Mouse (Mus musculus): ENCODE measurements around the gene Ing4. TPM values are rescaled to one million over a fixed set of nuclear protein-coding genes. Genes with fewer than 3 reads are reported as not detected.
A peak's percentile ranks its signal among the peaks of the same experiment; 100 is the strongest.

Ing4 gene
- 54.3 and 56.6 TPM in 2 replicates for polyA plus RNA-seq (2021; fragmentation: Nextera tagmentation)
- long read RNA-seq, experiment 1, transcript Ing4-201 (8 exons, 1,629 nt), result major isoform, 52 of 96 reads
- long read RNA-seq, experiment 1, transcript Ing4-205 (8 exons, 1,446 nt), result minor isoform, 13 of 96 reads
- long read RNA-seq, experiment 1, partial matches to known transcripts, result 3 of 96 reads
- long read RNA-seq, experiment 1, other reads (novel, unspliced or antisense), result 28 of 96 reads
- long read RNA-seq, experiment 2, transcript Ing4-201 (8 exons, 1,629 nt), result major isoform, 133 of 241 reads
- long read RNA-seq, experiment 2, transcript Ing4-205 (8 exons, 1,446 nt), result minor isoform, 14 of 241 reads
- long read RNA-seq, experiment 2, partial matches to known transcripts, result 8 of 241 reads
- long read RNA-seq, experiment 2, other reads (novel, unspliced or antisense), result 85 of 241 reads

GRCm38 (mm10) chr6:125039533-125040153, at the start of gene Ing4:
Ing4 (plus strand) TSS chr6:125039760.

GRCm38 (mm10) chr6:124996551-124997501, 42.7 kb upstream of the Ing4 start, which contains the start of gene Pianp:
Pianp (plus strand) TSS chr6:124996694.

DNA sequence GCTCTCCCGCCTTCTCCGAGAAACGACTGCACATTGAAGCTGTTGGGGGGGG, 30.6 kb upstream of the Ing4 start, which contains the start of gene Zfp384:
Zfp384 (plus strand) TSS at position 17 of the 52 bp plus-strand sequence.

GRCm38 (mm10) chr6:125049678-125050077, 10.1 kb downstream of the Ing4 start, which contains the start of gene Acrbp:
Acrbp (plus strand) TSS chr6:125049689.

GRCm38 (mm10) chr6:125067571-125067995, 28.0 kb downstream of the Ing4 start, which contains the start of gene Lpar5:
Lpar5 (plus strand) TSS chr6:125067920.

GRCm38 (mm10) chr6:125095391-125096278, 56.1 kb downstream of the Ing4 start, which contains the start of gene Chd4:
Chd4 (plus strand) TSS chr6:125095981.

Small RNAs within 50 kb of the gene (microRNA-seq; reads per million reads assigned to microRNA genes)
- gene Mir7045, result 3.9 reads per million, percentile 13 among the genes with 10 or more reads in this experiment

Other genes starting within 250 kb of the Ing4 start
- 5.4 and 5.5 TPM in 2 replicates for gene Spsb2, start 231.1 kb upstream of the Ing4 start, polyA plus RNA-seq (2021; fragmentation: Nextera tagmentation)
- 1,210 and 1,292 TPM in 2 replicates for gene Tpi1, start 225.5 kb upstream of the Ing4 start, polyA plus RNA-seq (2021; fragmentation: Nextera tagmentation)
- gene Usp5, start 210.3 kb upstream of the Ing4 start, polyA plus RNA-seq (2021; fragmentation: Nextera tagmentation), result 98.8 and 105 TPM in 2 replicates
- 0.59 and 0.67 TPM in 2 replicates for gene Cdca3, start 210.2 kb upstream of the Ing4 start, polyA plus RNA-seq (2021; fragmentation: Nextera tagmentation)
- 0.13 and 0.43 TPM in 2 replicates for gene Gnb3, start 199.5 kb upstream of the Ing4 start, polyA plus RNA-seq (2021; fragmentation: Nextera tagmentation)
- 1.0 and 1.2 TPM in 2 replicates for gene P3h3, start 182.0 kb upstream of the Ing4 start, polyA plus RNA-seq (2021; fragmentation: Nextera tagmentation)
- gene Gpr162, start 175.8 kb upstream of the Ing4 start, polyA plus RNA-seq (2021; fragmentation: Nextera tagmentation), result 1.1 and 1.4 TPM in 2 replicates
- gene Cd4, start 151.5 kb upstream of the Ing4 start, polyA plus RNA-seq (2021; fragmentation: Nextera tagmentation), result 0.34 and 0.68 TPM in 2 replicates
- gene Lag3, start 128.1 kb upstream of the Ing4 start, polyA plus RNA-seq (2021; fragmentation: Nextera tagmentation), result 7.0 and 11.9 TPM in 2 replicates
- 294 and 362 TPM in 2 replicates for gene Ptms, start 119.7 kb upstream of the Ing4 start, polyA plus RNA-seq (2021; fragmentation: Nextera tagmentation)
- 604 and 679 TPM in 2 replicates for gene Mlf2, start 108.4 kb upstream of the Ing4 start, polyA plus RNA-seq (2021; fragmentation: Nextera tagmentation)
- 236 and 263 TPM in 2 replicates for gene Cops7a, start 74.2 kb upstream of the Ing4 start, polyA plus RNA-seq (2021; fragmentation: Nextera tagmentation)
- gene Pianp, start 43.1 kb upstream of the Ing4 start, polyA plus RNA-seq (2021; fragmentation: Nextera tagmentation), result 40.7 and 47.6 TPM in 2 replicates
- 7.6 and 8.3 TPM in 2 replicates for gene Zfp384, start 30.6 kb upstream of the Ing4 start, polyA plus RNA-seq (2021; fragmentation: Nextera tagmentation)
- 0.72 and 1.4 TPM in 2 replicates for gene Acrbp, start 9.9 kb downstream of the Ing4 start, polyA plus RNA-seq (2021; fragmentation: Nextera tagmentation)
- 1.1 and 2.0 TPM in 2 replicates for gene Lpar5, start 28.2 kb downstream of the Ing4 start, polyA plus RNA-seq (2021; fragmentation: Nextera tagmentation)
- gene Chd4, start 56.2 kb downstream of the Ing4 start, polyA plus RNA-seq (2021; fragmentation: Nextera tagmentation), result 62.8 and 65.4 TPM in 2 replicates
- 18.4 and 19.1 TPM in 2 replicates for gene Nop2, start 92.1 kb downstream of the Ing4 start, polyA plus RNA-seq (2021; fragmentation: Nextera tagmentation)
- 19.3 and 22.8 TPM in 2 replicates for gene Iffo1, start 105.5 kb downstream of the Ing4 start, polyA plus RNA-seq (2021; fragmentation: Nextera tagmentation)
- gene Gapdh, start 126.7 kb downstream of the Ing4 start, polyA plus RNA-seq (2021; fragmentation: Nextera tagmentation), result 2,583 and 3,039 TPM in 2 replicates
- gene Ncapd2, start 151.9 kb downstream of the Ing4 start, polyA plus RNA-seq (2021; fragmentation: Nextera tagmentation), result 2.8 and 3.0 TPM in 2 replicates
- 131 and 135 TPM in 2 replicates for gene Mrpl51, start 152.0 kb downstream of the Ing4 start, polyA plus RNA-seq (2021; fragmentation: Nextera tagmentation)
- 30.9 and 31.2 TPM in 2 replicates for gene Vamp1, start 175.8 kb downstream of the Ing4 start, polyA plus RNA-seq (2021; fragmentation: Nextera tagmentation)
- 5.3 and 6.1 TPM in 2 replicates for gene Tapbpl, start 192.1 kb downstream of the Ing4 start, polyA plus RNA-seq (2021; fragmentation: Nextera tagmentation)
- gene Cd27, start 197.2 kb downstream of the Ing4 start, polyA plus RNA-seq (2021; fragmentation: Nextera tagmentation), result 0.38 and 0.43 TPM in 2 replicates
- 0.09 and 0.15 TPM in 2 replicates for gene Tuba3a, start 246.3 kb downstream of the Ing4 start, polyA plus RNA-seq (2021; fragmentation: Nextera tagmentation)

Measured in layer of hippocampus, adult 6 months (tissue).